Mouse (Mus musculus): Measurements from ENCODE around the gene Plxdc1. TPM values are rescaled to one million over a fixed set of nuclear protein-coding genes. Genes with fewer than 3 reads are reported as not detected.

Plxdc1 gene
- polyA plus RNA-seq, 1 experiment from 2014 or later: 0.77 TPM

DNA sequence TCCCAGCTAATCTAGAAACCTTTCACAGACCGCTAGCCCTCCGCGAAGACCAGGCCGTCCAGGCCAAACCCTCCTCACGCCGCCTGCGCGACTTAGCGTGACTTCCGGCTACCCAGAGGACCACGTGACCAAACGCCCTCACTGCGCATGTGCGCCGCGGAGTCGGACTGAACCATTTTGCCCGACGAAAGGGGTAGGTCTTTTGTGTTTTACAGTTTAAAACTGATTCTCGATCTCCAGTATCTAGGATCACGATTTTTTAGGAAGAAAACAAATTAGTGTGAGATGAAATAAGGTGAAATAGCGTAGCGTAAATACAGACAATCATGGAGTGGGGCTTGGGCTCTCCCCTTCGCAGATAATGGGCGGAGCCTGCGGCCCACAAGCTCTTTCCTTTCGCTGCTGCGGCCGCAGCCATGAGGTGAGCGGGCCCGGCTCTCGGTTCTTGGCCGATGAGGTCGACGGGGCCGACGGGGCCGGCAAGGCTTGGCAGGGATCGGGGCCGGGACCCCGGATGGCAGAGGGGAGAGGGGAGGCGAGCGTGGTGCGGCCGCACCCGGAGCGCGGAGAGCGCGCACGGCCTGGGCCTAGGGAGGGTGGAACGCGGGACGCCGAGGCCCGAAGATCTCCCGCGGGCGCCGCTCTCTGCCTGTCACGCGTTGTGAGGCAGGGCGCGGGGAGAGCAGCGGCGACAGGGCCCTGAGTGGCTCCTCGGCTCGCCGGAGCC lies 40.5 kb upstream of the Plxdc1 start, which contains the start of gene Rpl19:
TSS of gene Rpl19 (plus strand) at position 141 of the 727 bp plus-strand sequence.
- peak; percentile 89 for DNase-seq (ENCODE audit: low spot score)
- WGBS: under 1% methylated on average over 62 of the region's 69 CpGs

DNA sequence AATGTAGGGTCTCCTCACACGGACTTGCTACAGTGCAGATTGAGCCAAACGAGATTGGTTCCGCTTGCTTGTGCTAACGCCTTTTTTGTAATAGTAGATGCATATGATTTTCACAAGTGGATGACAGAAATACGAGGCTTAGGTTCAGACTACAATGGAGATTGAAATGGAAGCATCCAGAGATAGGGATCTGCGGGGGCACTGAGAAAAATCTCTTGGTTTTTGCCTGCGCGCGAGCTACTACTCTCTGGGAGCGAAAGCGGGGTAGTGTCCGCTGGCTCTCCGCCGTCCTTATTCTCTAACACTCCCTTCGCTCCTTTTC lies 40.0 kb upstream of the Plxdc1 start:
- peaks cover 23% of the 10 kb centered on the region for H3K36me3 ChIP-seq (ENCODE audit: control insufficient read depth, insufficient read depth, low read length)
- WGBS: 6% methylated on average over 15 of the region's 15 CpGs
- H3K4me3 ChIP-seq (ENCODE audit: low read depth, low read length): peak overlapping the region; percentile 99
- peak overlapping the region; percentile 100 for H3K9ac ChIP-seq (ENCODE audit: low read depth, low read length)
- H3K4me1 ChIP-seq (replicated peaks; ENCODE audit: control insufficient read depth, insufficient read depth, low read length): peaks cover 26% of the 10 kb centered on the region
- H3K27ac ChIP-seq (ENCODE audit: low read depth, low read length): peak overlapping the region; percentile 93; the same call in 1 of the 2 replicates
- peak overlapping the region; percentile 84 for H3K4me2 ChIP-seq
- no peaks in the 10 kb centered on the region for H3K9me3 ChIP-seq (ENCODE audit: control insufficient read depth, low read length)
- no peak for DNase-seq (ENCODE audit: low spot score)
- no peak; the same call in 1 of the 2 replicates for ATAC-seq (replicated peaks; ENCODE audit: low FRiP score)
- H3K27me3 ChIP-seq (replicated peaks; ENCODE audit: control insufficient read depth, insufficient read depth, low read length): peaks cover 5% of the 10 kb centered on the region

More for the DNA sequence above, 40.5 kb upstream of the Plxdc1 start, which contains the start of gene Rpl19:
- peaks cover 21% of the 10 kb centered on the region for H3K4me1 ChIP-seq (replicated peaks; ENCODE audit: control insufficient read depth, insufficient read depth, low read length)
- peak within 1 kb of the TSS; percentile 99 for H3K4me3 ChIP-seq (ENCODE audit: low read depth, low read length)
- H3K27ac ChIP-seq (ENCODE audit: low read depth, low read length): peak within 1 kb of the TSS; percentile 93
- H3K9me3 ChIP-seq (ENCODE audit: control insufficient read depth, low read length): no peaks in the 10 kb centered on the region
- peak within 1 kb of the TSS; percentile 100 for H3K9ac ChIP-seq (ENCODE audit: low read depth, low read length)
- H3K4me2 ChIP-seq: peak within 1 kb of the TSS; percentile 84
- H3K27me3 ChIP-seq (replicated peaks; ENCODE audit: control insufficient read depth, insufficient read depth, low read length): no peaks in the 10 kb centered on the region
- ATAC-seq (replicated peaks; ENCODE audit: low FRiP score): peak; percentile 75
- H3K36me3 ChIP-seq (ENCODE audit: control insufficient read depth, insufficient read depth, low read length): peaks cover 23% of the 10 kb centered on the region

DNA sequence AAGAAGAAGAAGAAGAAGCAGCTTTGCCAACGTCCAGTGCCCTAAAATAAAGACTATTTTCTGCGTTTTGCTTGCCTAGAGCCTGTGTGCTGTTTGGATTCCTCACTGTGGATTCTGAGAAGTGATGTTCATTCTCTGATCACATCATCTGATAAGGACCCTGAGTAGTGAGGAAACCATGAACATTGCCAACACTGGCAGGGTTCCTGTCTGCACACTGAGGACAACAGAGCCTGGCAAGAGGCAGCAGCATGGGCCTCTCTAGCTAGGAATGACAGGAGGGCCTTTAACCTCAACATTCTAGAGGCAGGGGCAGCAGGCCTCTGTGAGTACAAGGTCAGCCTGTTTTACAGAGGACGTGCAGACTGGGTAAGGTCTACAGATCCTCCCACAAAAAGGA lies 38.3 kb upstream of the Plxdc1 start:
- no peak overlapping the region for H3K9ac ChIP-seq (ENCODE audit: low read depth, low read length)

DNA sequence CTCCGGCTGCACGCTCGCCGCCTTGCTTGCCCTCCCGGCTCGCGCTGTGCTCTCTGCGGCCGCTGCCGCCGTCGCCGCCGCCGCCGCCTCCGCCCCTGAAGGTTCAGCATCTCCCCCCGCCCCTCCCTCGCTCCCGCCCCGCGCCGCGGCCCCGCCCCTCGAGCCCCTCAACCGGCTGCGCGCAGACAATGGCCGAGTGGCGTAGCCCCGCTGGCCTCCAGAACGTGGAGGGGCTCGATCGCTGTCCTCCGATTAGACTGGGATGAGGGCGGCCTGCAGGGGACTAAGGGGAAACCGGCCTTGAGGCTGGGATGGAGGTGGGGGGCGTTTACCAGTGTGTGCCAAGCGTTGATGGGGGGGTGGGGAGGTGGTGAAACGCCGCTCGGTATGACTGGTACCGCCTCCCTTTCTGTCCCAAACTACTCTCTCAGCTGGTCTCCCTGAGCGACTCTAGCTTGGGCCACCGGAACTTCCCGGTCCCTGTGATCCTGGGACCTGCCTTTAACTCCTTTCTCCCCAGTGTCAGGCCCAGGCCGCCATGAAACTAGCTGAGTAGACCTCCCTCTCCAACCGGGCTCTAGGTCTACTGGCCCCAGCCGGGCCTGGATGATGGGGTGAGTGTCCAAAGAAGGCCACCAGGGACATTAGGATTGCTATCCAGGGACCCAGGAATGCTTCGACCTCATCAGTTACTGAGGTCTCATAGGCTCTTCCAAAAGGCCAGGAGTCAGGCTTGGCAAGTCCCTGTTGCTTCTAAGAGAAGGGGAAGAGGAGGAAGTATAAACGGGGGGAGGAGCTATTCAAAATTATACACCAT lies 36.5 kb upstream of the Plxdc1 start, which contains the start of gene Cacnb1:
TSS of gene Cacnb1 (minus strand) at position 480 of the 817 bp plus-strand sequence.
- H3K27ac ChIP-seq (ENCODE audit: low read depth, low read length): peak within 1 kb of the TSS; percentile 53

More for the DNA sequence above, 38.3 kb upstream of the Plxdc1 start:
- peaks cover 30% of the 10 kb centered on the region for H3K4me1 ChIP-seq (replicated peaks; ENCODE audit: control insufficient read depth, insufficient read depth, low read length)
- H3K4me2 ChIP-seq: no peak overlapping the region
- peaks cover 14% of the 10 kb centered on the region for H3K36me3 ChIP-seq (ENCODE audit: control insufficient read depth, insufficient read depth, low read length)
- 77% methylated on average over 3 of the region's 3 CpGs for WGBS
- peaks cover 16% of the 10 kb centered on the region for H3K27me3 ChIP-seq (replicated peaks; ENCODE audit: control insufficient read depth, insufficient read depth, low read length)
- no peak for ATAC-seq (replicated peaks; ENCODE audit: low FRiP score)
- DNase-seq (ENCODE audit: low spot score): no peak
- no peaks in the 10 kb centered on the region for H3K9me3 ChIP-seq (ENCODE audit: control insufficient read depth, low read length)
- H3K4me3 ChIP-seq (ENCODE audit: low read depth, low read length): no peak overlapping the region
- no peak overlapping the region for H3K27ac ChIP-seq (ENCODE audit: low read depth, low read length)

DNA sequence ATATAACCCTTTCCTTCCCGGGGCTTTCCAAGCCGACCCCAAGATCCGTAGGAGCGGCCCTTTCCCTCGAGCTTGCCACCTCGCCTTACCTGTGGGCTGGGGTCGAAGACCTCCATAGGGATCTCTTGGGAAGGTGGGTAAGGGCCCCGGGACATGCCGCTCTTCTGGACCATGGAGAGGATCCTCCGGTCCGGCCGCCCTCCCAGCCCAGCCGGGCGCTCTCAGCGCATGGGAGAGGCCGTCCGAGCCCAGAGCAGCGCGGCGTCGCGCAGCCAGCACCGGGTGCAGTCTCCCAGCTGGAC lies 36.0 kb upstream of the Plxdc1 start:
- peak overlapping the region; percentile 53; the same call in 1 of the 2 replicates for H3K27ac ChIP-seq (ENCODE audit: low read depth, low read length)
- H3K4me1 ChIP-seq (replicated peaks; ENCODE audit: control insufficient read depth, insufficient read depth, low read length): peaks cover 31% of the 10 kb centered on the region
- H3K4me2 ChIP-seq: peak overlapping the region; percentile 98
- no peak; the same call in 1 of the 2 replicates for ATAC-seq (replicated peaks; ENCODE audit: low FRiP score)
- peak overlapping the region; percentile 72 for H3K9ac ChIP-seq (ENCODE audit: low read depth, low read length)
- 0% methylated on average over 23 of the region's 23 CpGs for WGBS
- H3K27me3 ChIP-seq (replicated peaks; ENCODE audit: control insufficient read depth, insufficient read depth, low read length): peaks cover 19% of the 10 kb centered on the region
- H3K9me3 ChIP-seq (ENCODE audit: control insufficient read depth, low read length): no peaks in the 10 kb centered on the region
- H3K36me3 ChIP-seq (ENCODE audit: control insufficient read depth, insufficient read depth, low read length): no peaks in the 10 kb centered on the region
- peak overlapping the region; percentile 65 for H3K4me3 ChIP-seq (ENCODE audit: low read depth, low read length)
- no peak for DNase-seq (ENCODE audit: low spot score)

More for the DNA sequence above, 36.5 kb upstream of the Plxdc1 start, which contains the start of gene Cacnb1:
- no peaks in the 10 kb centered on the region for H3K9me3 ChIP-seq (ENCODE audit: control insufficient read depth, low read length)
- peak within 1 kb of the TSS; percentile 72 for H3K9ac ChIP-seq (ENCODE audit: low read depth, low read length)
- H3K4me3 ChIP-seq (ENCODE audit: low read depth, low read length): peak within 1 kb of the TSS; percentile 65
- 0 out of 2 replicates have a peak, but pooled peaks cover 2% of the 10 kb centered on the region for H3K36me3 ChIP-seq (ENCODE audit: control insufficient read depth, insufficient read depth, low read length)
- peak; percentile 44 for ATAC-seq (replicated peaks; ENCODE audit: low FRiP score)
- WGBS: 2% methylated on average over 45 of the region's 52 CpGs
- H3K27me3 ChIP-seq (replicated peaks; ENCODE audit: control insufficient read depth, insufficient read depth, low read length): peaks cover 19% of the 10 kb centered on the region
- peak within 1 kb of the TSS; percentile 98 for H3K4me2 ChIP-seq
- peaks cover 31% of the 10 kb centered on the region for H3K4me1 ChIP-seq (replicated peaks; ENCODE audit: control insufficient read depth, insufficient read depth, low read length)
- DNase-seq (ENCODE audit: low spot score): peak; percentile 82

DNA sequence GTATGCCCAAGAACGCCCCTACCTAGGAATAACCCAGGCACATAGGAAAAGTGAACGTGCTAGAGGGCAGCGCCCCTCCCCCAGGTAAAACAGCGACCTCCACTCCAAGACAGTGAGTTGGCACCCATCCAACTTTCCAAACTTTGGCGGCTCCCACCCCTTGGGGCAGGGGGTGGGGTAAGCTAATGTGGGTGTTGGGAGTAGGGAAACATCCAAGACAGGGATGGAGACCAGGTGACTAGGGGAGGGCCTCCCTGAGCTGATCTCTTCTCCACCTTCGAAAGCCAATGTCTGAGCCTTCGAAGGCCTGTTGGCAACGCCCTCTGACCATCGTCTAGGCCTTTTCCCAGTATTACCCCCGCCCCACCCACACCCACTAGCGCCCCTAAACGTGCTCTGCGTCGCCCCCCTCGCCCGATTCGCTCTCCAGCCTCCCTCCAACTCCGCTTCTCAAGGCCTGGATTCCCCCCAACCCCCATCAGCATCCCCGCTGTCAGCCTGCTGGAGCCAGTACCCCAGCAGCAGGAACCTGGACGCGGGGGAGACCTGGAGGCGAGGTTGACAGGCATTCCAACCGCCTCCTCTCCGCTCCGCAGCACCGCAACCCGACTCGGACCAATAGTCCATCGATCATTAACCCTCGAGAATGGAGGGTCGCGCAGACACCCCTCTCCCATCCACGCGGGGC lies 35.5 kb upstream of the Plxdc1 start:
- H3K9me3 ChIP-seq (ENCODE audit: control insufficient read depth, low read length): no peaks in the 10 kb centered on the region
- peaks cover 19% of the 10 kb centered on the region for H3K27me3 ChIP-seq (replicated peaks; ENCODE audit: control insufficient read depth, insufficient read depth, low read length)
- H3K4me2 ChIP-seq: peak overlapping the region; percentile 98
- H3K4me1 ChIP-seq (replicated peaks; ENCODE audit: control insufficient read depth, insufficient read depth, low read length): peaks cover 31% of the 10 kb centered on the region
- H3K9ac ChIP-seq (ENCODE audit: low read depth, low read length): peak overlapping the region; percentile 72
- no peak for ATAC-seq (replicated peaks; ENCODE audit: low FRiP score)
- H3K36me3 ChIP-seq (ENCODE audit: control insufficient read depth, insufficient read depth, low read length): no peaks in the 10 kb centered on the region
- no peak for DNase-seq (ENCODE audit: low spot score)
- H3K4me3 ChIP-seq (ENCODE audit: low read depth, low read length): peak overlapping the region; percentile 65
- 8% methylated on average over 33 of the region's 34 CpGs for WGBS
- H3K27ac ChIP-seq (ENCODE audit: low read depth, low read length): no peak overlapping the region

DNA sequence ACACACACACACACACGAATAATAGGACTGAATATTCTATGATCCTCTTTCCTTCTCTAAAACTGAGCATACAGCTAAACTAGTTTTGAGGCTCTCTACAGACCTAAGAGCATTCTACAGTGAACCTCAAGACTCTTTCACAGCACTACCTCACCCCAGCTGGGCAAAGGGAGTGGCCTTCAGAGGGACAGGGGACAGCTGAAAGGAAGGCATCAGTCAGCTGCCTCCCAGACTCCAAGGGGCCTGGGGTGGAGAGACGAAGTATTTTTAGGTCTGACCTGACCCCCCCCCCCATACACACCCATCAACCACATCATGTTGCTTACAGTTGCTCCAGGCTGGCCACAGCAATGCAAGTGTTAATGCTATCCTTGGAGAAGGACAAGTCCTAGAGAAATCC lies 34.9 kb upstream of the Plxdc1 start:
- peak overlapping the region; percentile 65 for H3K4me3 ChIP-seq (ENCODE audit: low read depth, low read length)
- H3K4me2 ChIP-seq: peak overlapping the region; percentile 98

DNA sequence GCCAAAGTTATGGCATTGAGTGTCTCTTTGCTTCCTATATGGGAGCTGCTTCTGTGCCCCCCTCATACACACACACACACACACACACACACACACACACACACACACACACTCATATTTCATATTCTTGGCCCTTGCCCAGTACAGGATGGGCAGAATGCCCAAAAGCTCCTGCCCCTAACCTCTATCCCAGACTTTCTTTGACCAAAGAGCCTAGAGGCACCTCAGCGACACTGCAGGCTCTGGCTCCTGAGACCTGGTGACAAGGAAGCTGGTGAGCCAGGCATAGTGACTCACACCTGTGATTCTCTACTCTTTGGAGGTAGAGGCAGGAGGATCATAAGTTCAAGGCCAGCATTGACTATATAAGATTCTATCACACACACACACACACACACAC lies 34.5 kb upstream of the Plxdc1 start:
- Histone ChIP-seq H3K27me3 (replicated peaks; ENCODE audit: control insufficient read depth, insufficient read depth, low read length) (peaks cover 19% of the 10 kb centered on the region), H3K4me3 (ENCODE audit: low read depth, low read length) (no peak overlapping the region), H3K9ac (ENCODE audit: low read depth, low read length) (no peak overlapping the region), H3K4me1 (replicated peaks; ENCODE audit: control insufficient read depth, insufficient read depth, low read length) (peaks cover 28% of the 10 kb centered on the region), H3K27ac (ENCODE audit: low read depth, low read length) (no peak overlapping the region), H3K36me3 (ENCODE audit: control insufficient read depth, insufficient read depth, low read length) (no peaks in the 10 kb centered on the region), H3K9me3 (ENCODE audit: control insufficient read depth, low read length) (no peaks in the 10 kb centered on the region), H3K4me2 (no peak overlapping the region)
- no peak for ATAC-seq (replicated peaks; ENCODE audit: low FRiP score)
- WGBS: 76% methylated on average over 1 of the region's 1 CpGs
- no peak for DNase-seq (ENCODE audit: low spot score)

More for the DNA sequence above, 34.9 kb upstream of the Plxdc1 start:
- 70% methylated on average over 2 of the region's 2 CpGs for WGBS
- H3K9me3 ChIP-seq (ENCODE audit: control insufficient read depth, low read length): no peaks in the 10 kb centered on the region
- no peak for DNase-seq (ENCODE audit: low spot score)
- no peak overlapping the region for H3K9ac ChIP-seq (ENCODE audit: low read depth, low read length)
- no peak for ATAC-seq (replicated peaks; ENCODE audit: low FRiP score)
- H3K4me1 ChIP-seq (replicated peaks; ENCODE audit: control insufficient read depth, insufficient read depth, low read length): peaks cover 31% of the 10 kb centered on the region
- no peak overlapping the region for H3K27ac ChIP-seq (ENCODE audit: low read depth, low read length)
- peaks cover 19% of the 10 kb centered on the region for H3K27me3 ChIP-seq (replicated peaks; ENCODE audit: control insufficient read depth, insufficient read depth, low read length)
- no peaks in the 10 kb centered on the region for H3K36me3 ChIP-seq (ENCODE audit: control insufficient read depth, insufficient read depth, low read length)

Measured in liver, embryonic 11.5 days (tissue).